Mouse (Mus musculus) kidney, postnatal 25 days (tissue): Measurements from ENCODE around the gene Kat5.

ENCODE experiments used
- DNase-seq, 2 experiments: peaks; one replicate each; pipeline ENCODE4 v3.0.0; 2021; ENCODE audit warnings: mixed read lengths in 2 of 2

Gene Kat5

GRCm38 (mm10) chr19:5609547-5610404, at the start of gene Kat5:
TSS of gene Kat5 (minus strand) at chr19:5610237.
- peak; percentile 95 to 96 for DNase-seq

GRCm38 (mm10) chr19:5654720-5655298, 44.8 kb upstream of the Kat5 start:
- no peak for DNase-seq

- DNase-seq: peak; percentile 24 to 48
These were observed 44.1 kb upstream of the Kat5 start for GRCm38 (mm10) chr19:5653969-5654719.

- DNase-seq: peak in 1 of 2 experiments; percentile 26
These were observed 42.5 kb upstream of the Kat5 start for GRCm38 (mm10) chr19:5652570-5652969.

- peak in 1 of 2 experiments; percentile 26 for DNase-seq
These were observed 41.7 kb upstream of the Kat5 start for GRCm38 (mm10) chr19:5651502-5652274.

GRCm38 (mm10) chr19:5649298-5649741, 39.3 kb upstream of the Kat5 start:
- peak; percentile 48 to 79 for DNase-seq

GRCm38 (mm10) chr19:5648401-5649297, 38.6 kb upstream of the Kat5 start:
- DNase-seq: peak; percentile 78 to 90

- peak in 1 of 2 experiments; percentile 34 for DNase-seq
These were observed 37.8 kb upstream of the Kat5 start for GRCm38 (mm10) chr19:5647791-5648190.

GRCm38 (mm10) chr19:5646731-5647330, 36.8 kb upstream of the Kat5 start:
- DNase-seq: peak in 1 of 2 experiments; percentile 38

- DNase-seq: peak in 1 of 2 experiments; percentile 37
These were observed 35.2 kb upstream of the Kat5 start for GRCm38 (mm10) chr19:5645280-5645679.

GRCm38 (mm10) chr19:5641641-5642040, 31.6 kb upstream of the Kat5 start:
- DNase-seq: peak in 1 of 2 experiments; percentile 47

- DNase-seq: peak in 1 of 2 experiments; percentile 42
These were observed 31.0 kb upstream of the Kat5 start for GRCm38 (mm10) chr19:5641021-5641420.

GRCm38 (mm10) chr19:5640339-5640738, 30.3 kb upstream of the Kat5 start:
- DNase-seq: peak in 1 of 2 experiments; percentile 71

- no peak for DNase-seq
These were observed 28.5 kb upstream of the Kat5 start for GRCm38 (mm10) chr19:5638416-5639005.

GRCm38 (mm10) chr19:5637069-5638047, 27.3 kb upstream of the Kat5 start, which contains the start of gene Rela:
TSS of gene Rela (plus strand) at chr19:5637483.
- peak; percentile 92 to 95 for DNase-seq

- peak; percentile 26 to 60 for DNase-seq
These were observed 26.6 kb upstream of the Kat5 start for GRCm38 (mm10) chr19:5636571-5637041.

GRCm38 (mm10) chr19:5636036-5636570, 26.1 kb upstream of the Kat5 start:
- DNase-seq: no peak

GRCm38 (mm10) chr19:5632120-5632519, 22.1 kb upstream of the Kat5 start:
- DNase-seq: no peak

- no peak for DNase-seq
These were observed 19.9 kb upstream of the Kat5 start for GRCm38 (mm10) chr19:5629907-5630306.
